ENCODE assay signal across 9 mouse cellular contexts in the genomic region with DNA sequence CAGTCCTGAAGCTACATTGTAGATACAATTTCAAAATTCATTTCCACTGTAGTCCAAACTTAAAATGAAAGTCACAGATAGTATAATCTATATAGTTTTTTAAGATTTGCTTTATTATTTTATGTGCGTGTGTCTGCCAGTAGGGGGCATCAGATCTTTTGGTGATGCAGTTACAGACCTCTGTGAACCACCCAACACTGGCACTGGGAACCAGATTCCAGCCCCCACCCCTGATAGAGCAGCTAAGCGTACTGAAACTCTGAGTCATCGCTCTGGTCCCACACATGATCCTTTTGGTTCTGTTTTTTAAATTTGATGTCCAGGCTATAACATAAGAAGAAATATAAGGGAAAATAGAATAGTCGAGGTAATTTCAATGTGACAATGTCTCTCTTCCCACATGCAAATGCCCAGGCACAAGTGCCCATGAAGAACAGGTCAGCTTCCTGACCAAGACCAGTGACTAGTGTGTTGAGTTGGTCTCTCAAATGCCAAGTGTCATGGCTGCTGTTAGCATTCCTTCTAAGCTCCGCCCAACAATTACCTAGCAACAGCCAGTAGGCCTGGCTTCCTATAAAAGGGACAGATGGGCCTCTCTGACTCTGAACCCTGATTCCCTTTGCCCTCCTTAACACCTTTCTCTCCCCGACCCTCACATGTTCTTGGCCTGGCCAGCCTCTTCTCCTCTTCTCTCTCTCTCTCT.
DNase-seq lines count a peak whose midpoint lies in the region; ATAC-seq and TF ChIP-seq lines count a peak whose summit lies in the region.
"Had no signal": no experiment of that assay in that cellular context is flagged by ENCODE, and none has a peak within 500 bp of the region (broad histone marks: within the 10 kb centered on the region; RNA-seq: fewer than 3 reads in every experiment).

No protein-coding gene starts in this region.

- 78% methylated on average over 6 of the region's 6 CpGs for WGBS in intestine, postnatal 0 days
- 79% methylated on average over 6 of the region's 6 CpGs for WGBS in intestine, embryonic 16.5 days
- WGBS in macrophage (ENCODE audit: missing documents) = 73% methylated on average over 6 of the region's 6 CpGs

- no peak overlapping the region for H3K4me2 ChIP-seq in intestine, postnatal 0 days (replicated peaks; ENCODE audit: low read depth)
- H3K4me2 ChIP-seq in intestine, embryonic 16.5 days (ENCODE audit: low read depth, low read length) = no peak overlapping the region
- H3K4me2 ChIP-seq in CH12.LX (ENCODE audit: insufficient read depth, low read depth, poor library complexity, severe bottlenecking) = no peak overlapping the region

- H3K79me2 ChIP-seq in CH12.LX (replicated peaks; ENCODE audit: control insufficient read depth, extremely low read depth, insufficient read depth, poor library complexity, severe bottlenecking) (no peaks in the 10 kb centered on the region), macrophage (ENCODE audit: inconsistent target) (no peaks in the 10 kb centered on the region)

- DNase-seq in CH12.LX (ENCODE audit: extremely low read depth) (peak; percentile 25), NIH3T3 (ENCODE audit: low read depth) (peak; percentile 44)
- DNase-seq in testis, postnatal 14 days (ENCODE audit: low spot score) = no peak
- DNase-seq in gastrocnemius, postnatal 25 days = no peak
- DNase-seq: kidney, postnatal 4 days; lung, postnatal 10 days had no signal

- no peak overlapping the region for H3K27ac ChIP-seq in intestine, postnatal 0 days (ENCODE audit: low read depth, low read length)
- H3K27ac ChIP-seq in intestine, embryonic 16.5 days (ENCODE audit: low read length) = no peak overlapping the region
- no peak overlapping the region for H3K27ac ChIP-seq in CH12.LX (ENCODE audit: insufficient read depth, low read depth)
- 0 out of 2 replicates have a peak overlapping the region, but pooled peaks have one; percentile 10 for H3K27ac ChIP-seq in macrophage

- TF ChIP-seq RAD21 in CH12.LX (IDR thresholded peaks at IDR 0.05; ENCODE audit: low read depth, low read length) = peak; percentile 44

- dilution Hi-C loops in CH12.LX (cut with MboI; ENCODE audit: extremely low pct_ligation_motif_present, extremely low pct_unique_long_range_greater_than_20kb, low sequenced_read_pairs) = no loop called here

- TF ChIP-seq POLR2A in CH12.LX (IDR thresholded peaks at IDR 0.05; ENCODE audit: low read depth, low read length) = no peak

- no peak overlapping the region for H3K4me3 ChIP-seq in intestine, postnatal 0 days (ENCODE audit: low read depth, low read length)
- H3K4me3 ChIP-seq in intestine, embryonic 16.5 days (ENCODE audit: low read length) = no peak overlapping the region
- H3K4me3 ChIP-seq in CH12.LX (replicated peaks in 1 of 3; ENCODE audit: low read depth in 2 of 3, low read length in 2 of 3, poor library complexity in 1 of 3) (no peak overlapping the region), macrophage (ENCODE audit: inconsistent target) (no peak overlapping the region)

- no peak overlapping the region for H3K9ac ChIP-seq in intestine, postnatal 0 days (ENCODE audit: low read depth, low read length)
- H3K9ac ChIP-seq in intestine, embryonic 16.5 days (ENCODE audit: low read depth, low read length) = no peak overlapping the region
- no peak overlapping the region for H3K9ac ChIP-seq in CH12.LX (ENCODE audit: insufficient read depth, low read depth)

- H3K27me3 ChIP-seq in intestine, postnatal 0 days (replicated peaks; ENCODE audit: control insufficient read depth, insufficient read depth, low read length) = no peaks in the 10 kb centered on the region
- no peaks in the 10 kb centered on the region for H3K27me3 ChIP-seq in intestine, embryonic 16.5 days (replicated peaks; ENCODE audit: control insufficient read depth, insufficient read depth, low read length)
- no peaks in the 10 kb centered on the region for H3K27me3 ChIP-seq in CH12.LX (replicated peaks)

- no peaks in the 10 kb centered on the region for H3K9me3 ChIP-seq in intestine, postnatal 0 days (ENCODE audit: control insufficient read depth)
- no peaks in the 10 kb centered on the region for H3K9me3 ChIP-seq in intestine, embryonic 16.5 days (ENCODE audit: control insufficient read depth, low read length)
- no peaks in the 10 kb centered on the region for H3K9me3 ChIP-seq in CH12.LX (replicated peaks; ENCODE audit: low read length)

- no peaks in the 10 kb centered on the region for H3K4me1 ChIP-seq in intestine, postnatal 0 days (replicated peaks; ENCODE audit: control insufficient read depth, insufficient read depth, low read length)
- peaks cover 20% of the 10 kb centered on the region for H3K4me1 ChIP-seq in intestine, embryonic 16.5 days (ENCODE audit: control insufficient read depth, insufficient read depth, low read length)
- H3K4me1 ChIP-seq in CH12.LX (ENCODE audit: control insufficient read depth in 1 of 2, insufficient read depth in 2 of 2) = peaks cover 22 to 37% of the 10 kb centered on the region in 2 experiments

- H3K36me3 ChIP-seq in intestine, postnatal 0 days (ENCODE audit: control insufficient read depth, insufficient read depth) = no peaks in the 10 kb centered on the region
- no peaks in the 10 kb centered on the region for H3K36me3 ChIP-seq in intestine, embryonic 16.5 days (ENCODE audit: control insufficient read depth, insufficient read depth, low read length)
- no peaks in the 10 kb centered on the region for H3K36me3 ChIP-seq in CH12.LX (replicated peaks in 1 of 2; ENCODE audit: control insufficient read depth in 1 of 2, insufficient read depth in 1 of 2, low read length in 1 of 2)
- H3K36me3 ChIP-seq in macrophage (ENCODE audit: inconsistent target) = no peaks in the 10 kb centered on the region

- no peak for ATAC-seq in intestine, postnatal 0 days
- ATAC-seq in intestine, embryonic 16.5 days = no peak

- TF ChIP-seq CTCF in intestine, postnatal 0 days (IDR thresholded peaks at IDR 0.05; ENCODE audit: low read depth) = peak; percentile 40
- peak; percentile 16 to 61; a peak in 2 of 4 replicates for TF ChIP-seq CTCF in CH12.LX (conservative IDR thresholded peaks at IDR 0.05 in 1 of 2, IDR thresholded peaks at IDR 0.05 in 1 of 2; ENCODE audit: low read depth in 2 of 2, low read length in 2 of 2)

- in situ Hi-C loops in CH12.LX (cut with MboI; ENCODE audit: low pct_ligation_motif_present, low pct_unique_long_range_greater_than_20kb, low sequenced_read_pairs) = no loop called here

- TF ChIP-seq EP300 in CH12.LX (IDR thresholded peaks at IDR 0.05; ENCODE audit: low read length) = no peak

TF ChIP-seq in CH12.LX, 34 proteins besides CTCF, POLR2A, EP300 and RAD21:
- TF ChIP-seq MEF2A (IDR thresholded peaks at IDR 0.05; ENCODE audit: borderline replicate concordance, low read depth, low read length) (no peak), SMC3 (IDR thresholded peaks at IDR 0.05; ENCODE audit: low read depth, low read length) (peak; percentile 56)

Comparison
In these comparisons a context has a peak if more than half of its experiments do, and no peak if none do; other contexts are left out.
1. DNase-seq: peak in CH12.LX (single experiment) and NIH3T3 (single experiment); none in testis, postnatal 14 days (single experiment) and gastrocnemius, postnatal 25 days (single experiment).